Mouse (Mus musculus) frontal cortex, postnatal 36 days (tissue): ENCODE data around the gene Phf11a.
A peak's percentile ranks its signal among the peaks of the same experiment; 100 is the strongest.
"Not testable (repeated sequence)": the region's sequence is repeated elsewhere in the genome, so short reads cannot be mapped to it uniquely, and the experiment has no call there.

Experiments
- DNase-seq, 2 experiments: peaks; one replicate each; pipeline ENCODE4 v3.0.0; 2022; ENCODE audit warnings: low spot score in 2 of 2

The Phf11a gene

GRCm38 (mm10) chr14:59297391-59297790, at the start of gene Phf11a:
Phf11a (minus strand) TSS chr14:59297522.
- DNase-seq, result not testable (repeated sequence)

- not testable (repeated sequence) for DNase-seq
Observed at GRCm38 (mm10) chr14:59341189-59341588, 43.9 kb upstream of the Phf11a start, which contains the start of gene Phf11b. Phf11b (minus strand) TSS chr14:59341351.

DNA sequence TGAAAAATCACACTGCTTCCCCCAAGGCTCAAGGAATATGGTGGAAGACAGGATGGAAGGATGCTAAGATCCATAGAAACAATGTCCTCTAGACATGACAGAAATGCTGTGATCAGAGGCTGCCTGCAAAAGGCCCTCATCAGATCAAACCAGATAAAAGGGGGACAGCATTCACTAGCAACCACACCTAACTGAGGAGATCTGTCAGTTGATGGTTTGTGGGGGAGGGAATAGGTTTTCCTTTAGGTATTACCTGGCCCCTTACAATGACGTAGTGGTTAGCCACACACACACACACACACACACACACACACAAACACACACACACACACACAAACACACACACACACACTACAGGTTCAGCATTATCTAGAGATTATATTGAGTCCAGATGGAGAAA, 42.2 kb upstream of the Phf11a start:
- DNase-seq, result no peak

DNA sequence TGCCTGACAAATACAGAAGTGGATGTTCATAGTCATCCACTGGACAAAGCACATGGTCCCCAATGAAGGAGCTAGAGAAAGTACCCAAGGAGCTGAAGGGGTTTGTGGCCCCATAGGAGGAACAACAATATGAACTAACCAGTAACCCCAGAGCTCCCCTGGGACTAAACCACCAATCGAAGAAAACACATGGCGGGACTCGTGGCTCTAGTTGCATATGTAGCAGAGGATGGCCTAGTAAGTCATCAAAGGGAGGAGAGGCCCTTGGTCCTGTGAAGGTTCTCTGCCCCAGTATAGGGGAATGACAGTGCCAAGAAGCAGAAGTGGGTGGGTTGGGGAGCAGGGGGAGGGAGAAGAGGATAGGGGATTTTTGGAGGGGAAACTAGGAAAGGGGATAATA, 38.7 kb upstream of the Phf11a start:
- not testable (repeated sequence) for DNase-seq

GRCm38 (mm10) chr14:59330499-59330898, 33.2 kb upstream of the Phf11a start:
- DNase-seq, result peak; percentile 25 to 59

DNA sequence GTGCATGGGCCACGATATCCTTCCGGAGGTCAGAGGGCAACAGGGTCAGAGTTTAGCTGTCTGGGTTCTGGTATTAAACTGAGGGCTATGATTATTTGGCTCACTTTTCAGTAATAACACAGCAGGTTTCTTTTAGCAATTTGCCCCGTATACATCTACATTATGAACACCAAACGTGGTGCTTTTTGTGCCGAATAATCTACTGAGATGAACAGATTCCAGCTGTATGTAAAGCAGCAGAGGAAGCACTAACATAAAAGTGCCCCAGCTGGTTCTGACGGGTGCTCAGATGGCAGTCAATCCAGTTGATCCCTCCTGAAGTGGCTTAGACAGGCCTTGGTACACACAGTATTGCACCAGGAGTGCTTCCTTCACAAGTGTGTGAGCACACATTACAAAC, 22.6 kb upstream of the Phf11a start:
- not testable (repeated sequence) for DNase-seq

DNA sequence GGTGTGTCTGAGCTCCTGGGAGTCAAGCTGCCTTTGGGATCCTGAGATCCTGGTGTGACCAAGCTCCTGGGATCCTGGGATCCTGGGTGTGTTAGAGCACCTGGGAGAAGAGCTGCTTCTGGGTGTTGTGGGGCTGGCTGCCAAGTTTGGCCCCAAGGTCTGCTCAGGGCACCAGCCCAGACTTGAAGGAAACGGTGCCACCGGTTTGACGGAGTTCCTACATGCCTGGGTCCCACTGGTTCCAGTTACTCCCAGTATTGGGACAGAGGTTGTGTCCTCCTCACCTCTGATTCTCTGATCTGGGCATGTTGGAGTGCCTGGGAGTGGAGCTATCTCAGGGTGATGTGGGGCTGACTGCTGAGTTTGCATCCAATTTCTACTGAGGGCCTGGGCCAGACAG, 21.7 kb upstream of the Phf11a start:
- DNase-seq, result not testable (repeated sequence)

DNA sequence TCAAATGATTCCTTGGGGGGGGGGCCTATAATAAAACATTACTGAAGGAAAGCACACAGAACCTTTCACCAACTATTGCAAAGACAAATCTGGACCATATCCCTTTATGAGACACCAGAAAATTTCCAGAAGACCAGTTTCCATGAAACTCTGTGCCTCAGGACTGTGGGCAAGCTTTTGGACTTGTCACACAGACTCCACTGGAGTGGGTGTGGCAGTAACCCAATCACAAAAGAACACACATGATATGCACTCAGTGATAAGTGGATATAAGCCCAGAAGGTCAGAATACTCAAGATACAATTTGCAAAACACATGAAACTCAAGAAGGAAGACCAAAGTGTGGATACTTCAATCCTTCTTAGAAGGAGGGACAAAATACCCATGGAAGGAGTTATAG, 5.6 kb downstream of the Phf11a start:
- DNase-seq, result not testable (repeated sequence)

DNA sequence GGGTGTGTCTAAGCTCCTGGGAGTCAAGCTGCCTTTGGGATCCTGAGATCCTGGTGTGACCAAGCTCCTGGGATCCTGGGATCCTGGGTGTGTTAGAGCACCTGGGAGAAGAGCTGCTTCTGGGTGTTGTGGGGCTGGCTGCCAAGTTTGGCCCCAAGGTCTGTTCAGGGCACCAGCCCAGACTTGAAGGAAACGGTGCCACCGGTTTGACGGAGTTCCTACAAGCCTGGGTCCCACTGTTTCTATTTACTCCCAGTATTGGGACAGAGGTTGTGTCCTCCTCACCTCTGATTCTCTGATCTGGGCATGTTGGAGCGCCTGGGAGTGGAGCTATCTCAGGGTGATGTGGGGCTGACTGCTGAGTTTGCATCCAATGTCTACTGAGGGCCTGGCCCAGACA, 22.4 kb downstream of the Phf11a start:
- DNase-seq, result not testable (repeated sequence)

DNA sequence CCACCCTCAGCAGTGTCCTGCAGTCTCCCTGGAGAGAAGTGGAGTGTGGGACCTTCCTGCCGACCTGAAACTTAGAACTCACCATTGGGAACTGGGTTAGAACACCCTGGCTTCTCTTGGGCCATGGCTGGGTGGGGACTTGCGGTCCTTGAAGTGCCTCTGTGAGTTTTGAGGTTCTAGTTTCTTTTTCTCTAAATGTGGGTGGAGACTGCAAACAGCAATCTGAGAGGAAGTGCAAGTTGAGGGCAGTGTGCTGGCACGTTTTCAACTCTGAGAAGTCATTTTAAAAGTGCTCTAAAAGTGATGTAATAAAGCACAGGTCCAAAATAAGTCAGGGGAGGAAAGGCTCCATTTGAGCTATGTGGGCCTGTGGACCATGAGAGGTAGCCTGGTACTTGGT, 37.3 kb downstream of the Phf11a start, which contains the start of gene Gm6904:
TSS of gene Gm6904 (minus strand) at position 161 of the 400 bp plus-strand sequence.
- no peak for DNase-seq

DNA sequence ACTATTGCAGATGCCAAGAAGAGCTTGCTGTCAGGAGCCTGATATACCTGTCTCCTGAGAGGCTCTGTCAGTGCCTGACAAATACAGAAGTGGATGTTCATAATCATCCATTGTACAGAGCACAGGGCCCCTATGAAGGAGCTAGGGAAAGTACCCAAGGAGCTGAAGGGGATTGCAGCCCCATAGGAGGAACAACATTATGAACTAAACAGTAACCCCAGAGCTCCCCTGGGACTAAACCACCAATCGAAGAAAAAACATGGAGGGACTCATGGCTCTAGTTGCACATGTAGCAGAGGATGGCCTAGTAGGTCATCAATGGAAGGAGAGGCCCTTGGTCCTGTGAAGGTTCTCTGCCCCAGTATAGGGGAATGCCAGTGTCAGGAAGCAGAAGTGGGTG, 41.5 kb downstream of the Phf11a start:
- not testable (repeated sequence) for DNase-seq

- DNase-seq, result peak in 1 of 2 experiments; percentile 49
Observed at GRCm38 (mm10) chr14:59250350-59250749, 47.0 kb downstream of the Phf11a start.

GRCm38 (mm10) chr14:59233635-59234034, 63.7 kb downstream of the Phf11a start:
- no peak for DNase-seq

DNA sequence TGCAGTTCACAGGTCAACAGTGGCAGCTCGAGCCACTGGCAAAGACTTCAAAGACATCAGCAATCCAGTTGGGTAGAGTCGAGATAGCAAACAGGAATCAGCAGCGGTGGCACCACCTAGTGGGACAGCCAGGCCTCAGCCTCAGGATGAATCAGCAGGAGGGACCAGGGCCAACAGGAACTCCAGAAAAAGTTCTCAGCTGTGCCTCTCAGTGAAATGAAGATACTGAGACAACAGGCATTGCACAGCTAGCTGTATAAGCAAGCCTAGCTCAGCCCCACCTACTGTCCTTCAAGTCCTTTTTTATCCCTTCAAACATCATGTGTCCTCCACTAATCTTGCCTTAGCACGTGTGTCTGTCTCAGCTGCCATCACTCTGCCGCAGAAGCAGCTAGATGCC, 65.3 kb downstream of the Phf11a start:
- DNase-seq, result peak in 1 of 2 experiments; percentile 16

DNA sequence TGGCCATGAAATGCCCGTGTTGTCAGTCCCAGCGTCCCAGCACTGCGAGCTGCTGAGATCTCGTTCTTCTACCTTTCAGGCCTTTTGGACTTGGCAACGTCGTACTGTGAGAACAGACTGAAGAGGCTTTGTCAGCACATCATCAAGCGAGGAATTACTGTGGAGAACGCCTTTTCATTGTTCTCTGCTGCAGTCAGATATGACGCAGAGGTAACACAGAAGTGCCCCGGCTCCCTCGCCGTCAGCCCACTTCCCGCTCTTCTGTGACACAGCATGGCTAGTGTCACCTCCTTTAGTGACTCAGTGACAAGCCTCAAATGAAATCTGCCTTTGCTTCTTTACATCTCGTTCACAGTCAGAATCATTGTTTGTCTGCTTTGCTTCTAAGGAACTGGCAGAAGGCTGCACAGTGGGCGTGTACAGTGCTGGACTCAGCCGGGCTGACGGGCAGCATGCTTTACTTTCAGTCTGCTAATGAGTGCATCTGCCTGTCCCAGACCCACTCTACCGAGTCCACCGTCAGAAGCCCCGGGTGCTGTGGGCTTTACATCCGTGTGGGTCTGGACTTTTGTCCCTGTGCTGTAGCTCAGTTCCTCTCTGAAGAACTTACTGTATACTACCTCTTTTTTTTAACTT, 66.9 kb downstream of the Phf11a start:
- no peak for DNase-seq

GRCm38 (mm10) chr14:59229822-59230221, 67.5 kb downstream of the Phf11a start:
- DNase-seq, result no peak
